ENCODE assay signal across 8 mouse cellular contexts in the genomic region with DNA sequence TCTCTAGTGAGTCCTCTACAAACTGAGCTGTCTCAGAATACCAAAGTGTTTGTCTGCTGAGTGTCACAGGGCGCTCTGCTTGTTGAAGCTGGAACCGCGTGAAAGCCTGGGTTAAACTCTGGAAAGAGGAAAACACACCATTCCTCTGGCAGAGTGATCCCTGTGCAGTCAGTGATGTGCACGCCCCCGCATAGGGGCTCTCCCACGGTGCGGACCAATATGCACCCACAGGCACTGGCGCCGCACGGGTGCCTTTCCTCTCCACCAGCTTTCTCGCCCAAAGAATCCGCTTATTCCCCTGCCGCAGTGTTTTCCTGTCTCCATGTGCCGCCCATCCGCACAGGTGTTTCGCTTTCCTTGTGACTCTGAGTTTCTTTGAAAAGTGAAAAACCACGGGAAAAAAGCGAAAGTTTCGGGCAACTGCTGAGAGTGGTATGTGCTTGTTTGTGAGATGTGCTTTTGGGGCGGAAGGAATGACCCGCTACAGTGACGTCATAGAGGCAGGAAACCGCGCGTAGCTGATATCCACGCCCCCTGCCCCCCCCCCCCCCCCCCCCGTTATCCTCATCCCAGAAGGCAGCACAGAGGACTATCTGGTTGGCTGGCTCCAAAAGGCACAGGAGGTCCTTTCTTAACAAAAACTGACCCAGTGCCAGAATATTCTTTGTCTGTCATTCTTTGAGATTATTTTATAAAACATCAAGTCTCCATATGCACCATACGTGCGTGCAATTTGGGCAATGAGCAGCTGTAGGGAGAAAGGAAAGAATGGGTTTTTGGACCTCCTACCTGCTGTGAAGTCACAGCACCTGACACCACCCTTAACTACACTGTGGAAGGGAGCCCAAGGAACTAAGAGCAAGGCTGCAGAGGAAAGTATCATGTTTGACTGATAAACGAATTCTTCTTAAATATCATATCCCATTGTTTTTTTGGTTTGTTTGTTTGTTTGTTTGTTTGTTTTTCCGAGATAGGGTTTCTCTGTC. TPM values are rescaled to one million over a fixed set of nuclear protein-coding genes. Genes with fewer than 3 reads are reported as not detected.
DNase-seq lines count a peak whose midpoint lies in the region; ATAC-seq and TF ChIP-seq lines count a peak whose summit lies in the region.

No protein-coding gene starts in this region.

- peak; percentile 65 for ATAC-seq in embryonic facial prominence, embryonic 12.5 days (ENCODE audit: insufficient number of reproducible peaks, insufficient read depth, low FRiP score, low TSS enrichment)
- peak; percentile 60 for ATAC-seq in heart, postnatal 0 days (ENCODE audit: insufficient read depth, low read depth)
- ATAC-seq in limb, embryonic 11.5 days (ENCODE audit: insufficient number of reproducible peaks, low FRiP score, low TSS enrichment, low read depth) = peak; percentile 65
- peak; percentile 82 for ATAC-seq in midbrain, embryonic 11.5 days (ENCODE audit: low FRiP score)
- ATAC-seq in stomach, embryonic 15.5 days (ENCODE audit: insufficient read depth, low FRiP score, low read depth) = peak; percentile 49; the same call in 1 of the 2 replicates

- H3K27ac ChIP-seq in embryonic facial prominence, embryonic 12.5 days = no peak overlapping the region
- H3K27ac ChIP-seq in heart, postnatal 0 days (ENCODE audit: low read depth) = peak overlapping the region; percentile 61
- H3K27ac ChIP-seq in limb, embryonic 11.5 days (replicated peaks; ENCODE audit: low read depth, low read length) = no peak overlapping the region
- H3K27ac ChIP-seq in midbrain, embryonic 11.5 days (ENCODE audit: low read depth, low read length) = no peak overlapping the region
- H3K27ac ChIP-seq in stomach, embryonic 15.5 days = no peak overlapping the region

- no peak for TF ChIP-seq CTCF in heart, postnatal 0 days (IDR thresholded peaks at IDR 0.05; ENCODE audit: low read depth)

- WGBS in embryonic facial prominence, embryonic 12.5 days = 7% methylated on average over 30 of the region's 31 CpGs
- WGBS in heart, postnatal 0 days = 6% methylated on average over 31 of the region's 31 CpGs
- 10% methylated on average over 31 of the region's 31 CpGs for WGBS in limb, embryonic 11.5 days
- WGBS in midbrain, embryonic 11.5 days = 9% methylated on average over 31 of the region's 31 CpGs
- WGBS in stomach, embryonic 15.5 days = 6% methylated on average over 31 of the region's 31 CpGs

- peak; percentile 11 to 22 for DNase-seq in cerebellum, postnatal 14 days
- no peak for DNase-seq in cerebellum, adult 8-10 months
- DNase-seq in MEL-GATA-1-ER (ENCODE audit: extremely low read depth, low read depth) = peak; percentile 50
- peak; percentile 12 for DNase-seq in heart, postnatal 0 days (ENCODE audit: low spot score)
- DNase-seq in limb, embryonic 11.5 days (ENCODE audit: low spot score) = peak; percentile 56
- peak; percentile 96 for DNase-seq in midbrain, embryonic 11.5 days (ENCODE audit: low spot score, missing footprints)

- H3K27me3 ChIP-seq in embryonic facial prominence, embryonic 12.5 days = 0 out of 2 replicates have a peak, but pooled peaks cover 5% of the 10 kb centered on the region
- H3K27me3 ChIP-seq in heart, postnatal 0 days (ENCODE audit: control insufficient read depth, insufficient read depth, low read length) = peaks cover 7% of the 10 kb centered on the region; the same call in 1 of the 2 replicates
- peaks cover 2% of the 10 kb centered on the region; the same call in 1 of the 2 replicates for H3K27me3 ChIP-seq in limb, embryonic 11.5 days (ENCODE audit: control insufficient read depth, insufficient read depth, low read length)
- H3K27me3 ChIP-seq in midbrain, embryonic 11.5 days (ENCODE audit: control insufficient read depth, insufficient read depth, low read length) = no peaks in the 10 kb centered on the region
- 0 out of 2 replicates have a peak, but pooled peaks cover 5% of the 10 kb centered on the region for H3K27me3 ChIP-seq in stomach, embryonic 15.5 days (replicated peaks)

- H3K36me3 ChIP-seq in embryonic facial prominence, embryonic 12.5 days = no peaks in the 10 kb centered on the region
- no peaks in the 10 kb centered on the region for H3K36me3 ChIP-seq in heart, postnatal 0 days (replicated peaks; ENCODE audit: control insufficient read depth, insufficient read depth, low read length)
- H3K36me3 ChIP-seq in limb, embryonic 11.5 days (ENCODE audit: control insufficient read depth, insufficient read depth, low read length) = no peaks in the 10 kb centered on the region
- H3K36me3 ChIP-seq in midbrain, embryonic 11.5 days (ENCODE audit: control insufficient read depth, insufficient read depth, low read length) = no peaks in the 10 kb centered on the region
- H3K36me3 ChIP-seq in stomach, embryonic 15.5 days = no peaks in the 10 kb centered on the region

- peak overlapping the region; percentile 85 for H3K4me2 ChIP-seq in embryonic facial prominence, embryonic 12.5 days (replicated peaks)
- peak overlapping the region; percentile 96 for H3K4me2 ChIP-seq in heart, postnatal 0 days (ENCODE audit: low read depth, low read length)
- H3K4me2 ChIP-seq in limb, embryonic 11.5 days (ENCODE audit: low read depth, severe bottlenecking) = peak overlapping the region; percentile 89
- peak overlapping the region; percentile 74 for H3K4me2 ChIP-seq in midbrain, embryonic 11.5 days
- H3K4me2 ChIP-seq in stomach, embryonic 15.5 days = peak overlapping the region; percentile 84

- H3K4me3 ChIP-seq in embryonic facial prominence, embryonic 12.5 days = peak overlapping the region; percentile 50
- H3K4me3 ChIP-seq in heart, postnatal 0 days (ENCODE audit: low read depth, low read length) = peak overlapping the region; percentile 71
- peak overlapping the region; percentile 48 for H3K4me3 ChIP-seq in limb, embryonic 11.5 days (ENCODE audit: low read depth, low read length)
- peak overlapping the region; percentile 47 for H3K4me3 ChIP-seq in midbrain, embryonic 11.5 days (ENCODE audit: low read depth, low read length)
- H3K4me3 ChIP-seq in stomach, embryonic 15.5 days (replicated peaks) = peak overlapping the region; percentile 53

- TF ChIP-seq EP300 in heart, postnatal 0 days (IDR thresholded peaks at IDR 0.05; ENCODE audit: low read depth) = no peak

- no peaks in the 10 kb centered on the region for H3K9me3 ChIP-seq in embryonic facial prominence, embryonic 12.5 days
- no peaks in the 10 kb centered on the region for H3K9me3 ChIP-seq in heart, postnatal 0 days (replicated peaks; ENCODE audit: control insufficient read depth, low read length)
- no peaks in the 10 kb centered on the region for H3K9me3 ChIP-seq in limb, embryonic 11.5 days (ENCODE audit: control insufficient read depth, low read length)
- H3K9me3 ChIP-seq in midbrain, embryonic 11.5 days (ENCODE audit: control insufficient read depth, low read length) = no peaks in the 10 kb centered on the region
- no peaks in the 10 kb centered on the region for H3K9me3 ChIP-seq in stomach, embryonic 15.5 days

- peaks cover 2% of the 10 kb centered on the region for H3K4me1 ChIP-seq in embryonic facial prominence, embryonic 12.5 days
- H3K4me1 ChIP-seq in heart, postnatal 0 days (ENCODE audit: control insufficient read depth, insufficient read depth) = no peaks in the 10 kb centered on the region
- peaks cover 3% of the 10 kb centered on the region; the same call in 1 of the 2 replicates for H3K4me1 ChIP-seq in limb, embryonic 11.5 days (ENCODE audit: control insufficient read depth, insufficient read depth, low read length)
- no peaks in the 10 kb centered on the region for H3K4me1 ChIP-seq in midbrain, embryonic 11.5 days (ENCODE audit: control insufficient read depth, insufficient read depth, low read length)
- peaks cover 7% of the 10 kb centered on the region; the same call in 1 of the 2 replicates for H3K4me1 ChIP-seq in stomach, embryonic 15.5 days

- H3K9ac ChIP-seq in embryonic facial prominence, embryonic 12.5 days = peak overlapping the region; percentile 4; the same call in 1 of the 2 replicates
- peak overlapping the region; percentile 48; the same call in 1 of the 2 replicates for H3K9ac ChIP-seq in heart, postnatal 0 days (replicated peaks; ENCODE audit: low read depth, low read length)
- peak overlapping the region; percentile 40; the same call in 1 of the 2 replicates for H3K9ac ChIP-seq in limb, embryonic 11.5 days (ENCODE audit: low read length)
- H3K9ac ChIP-seq in midbrain, embryonic 11.5 days (ENCODE audit: low read length) = peak overlapping the region; percentile 50
- peak overlapping the region; percentile 29; the same call in 1 of the 2 replicates for H3K9ac ChIP-seq in stomach, embryonic 15.5 days

RNA-seq across cellular contexts. Expression of gene Ifne, which starts 11.8 kb away (rescaled TPM):
- polyA plus RNA-seq in embryonic facial prominence, embryonic 12.5 days (2016; fragmentation: Nextera tagmentation; extraction: Ambion mirVana) = not detected in 2 replicates
- total RNA-seq in heart, postnatal 0 days (2014; rRNA removed; ENCODE audit: low replicate concordance) = not detected in 2 replicates
- not detected in 2 replicates for polyA plus RNA-seq in heart, postnatal 0 days (2015; fragmentation: Nextera tagmentation; extraction: Ambion mirVana)
- not detected in 2 replicates for polyA plus RNA-seq in limb, embryonic 11.5 days (2014; fragmentation: Nextera tagmentation; extraction: Ambion mirVana)
- polyA plus RNA-seq in midbrain, embryonic 11.5 days (2014; fragmentation: Nextera tagmentation; extraction: Ambion mirVana) = not detected in 2 replicates
- not detected in 2 replicates for polyA plus RNA-seq in stomach, embryonic 15.5 days (2015; fragmentation: Nextera tagmentation; extraction: Ambion mirVana)

RNA-seq across cellular contexts. Expression of gene Ifna1, which starts 18.3 kb away (rescaled TPM):
- not detected in 2 replicates for polyA plus RNA-seq in embryonic facial prominence, embryonic 12.5 days (2016; fragmentation: Nextera tagmentation; extraction: Ambion mirVana)
- not detected in 2 replicates for total RNA-seq in heart, postnatal 0 days (2014; rRNA removed; ENCODE audit: low replicate concordance)
- not detected in 2 replicates for polyA plus RNA-seq in heart, postnatal 0 days (2015; fragmentation: Nextera tagmentation; extraction: Ambion mirVana)
- not detected in 2 replicates for polyA plus RNA-seq in limb, embryonic 11.5 days (2014; fragmentation: Nextera tagmentation; extraction: Ambion mirVana)
- not detected in 2 replicates for polyA plus RNA-seq in midbrain, embryonic 11.5 days (2014; fragmentation: Nextera tagmentation; extraction: Ambion mirVana)
- polyA plus RNA-seq in stomach, embryonic 15.5 days (2015; fragmentation: Nextera tagmentation; extraction: Ambion mirVana) = not detected in 2 replicates

RNA-seq across cellular contexts. Expression of gene Ifna4, which starts 26.6 kb away (rescaled TPM):
- polyA plus RNA-seq in embryonic facial prominence, embryonic 12.5 days (2016; fragmentation: Nextera tagmentation; extraction: Ambion mirVana) = not detected in 2 replicates
- not detected in 2 replicates for total RNA-seq in heart, postnatal 0 days (2014; rRNA removed; ENCODE audit: low replicate concordance)
- polyA plus RNA-seq in heart, postnatal 0 days (2015; fragmentation: Nextera tagmentation; extraction: Ambion mirVana) = not detected in 2 replicates
- polyA plus RNA-seq in limb, embryonic 11.5 days (2014; fragmentation: Nextera tagmentation; extraction: Ambion mirVana) = not detected in 2 replicates
- polyA plus RNA-seq in midbrain, embryonic 11.5 days (2014; fragmentation: Nextera tagmentation; extraction: Ambion mirVana) = not detected in 2 replicates
- not detected in 2 replicates for polyA plus RNA-seq in stomach, embryonic 15.5 days (2015; fragmentation: Nextera tagmentation; extraction: Ambion mirVana)

RNA-seq across cellular contexts. Expression of gene Ifna5, which starts 32.9 kb away (rescaled TPM):
- not detected in 2 replicates for polyA plus RNA-seq in embryonic facial prominence, embryonic 12.5 days (2016; fragmentation: Nextera tagmentation; extraction: Ambion mirVana)
- total RNA-seq in heart, postnatal 0 days (2014; rRNA removed; ENCODE audit: low replicate concordance) = not detected in 2 replicates
- not detected in 2 replicates for polyA plus RNA-seq in heart, postnatal 0 days (2015; fragmentation: Nextera tagmentation; extraction: Ambion mirVana)
- polyA plus RNA-seq in limb, embryonic 11.5 days (2014; fragmentation: Nextera tagmentation; extraction: Ambion mirVana) = not detected in 2 replicates
- polyA plus RNA-seq in midbrain, embryonic 11.5 days (2014; fragmentation: Nextera tagmentation; extraction: Ambion mirVana) = not detected in 2 replicates
- not detected in 2 replicates for polyA plus RNA-seq in stomach, embryonic 15.5 days (2015; fragmentation: Nextera tagmentation; extraction: Ambion mirVana)

RNA-seq across cellular contexts. Expression of gene Ifna6, which starts 41.0 kb away (rescaled TPM):
- polyA plus RNA-seq in embryonic facial prominence, embryonic 12.5 days (2016; fragmentation: Nextera tagmentation; extraction: Ambion mirVana) = not detected in 2 replicates
- not detected in 2 replicates for total RNA-seq in heart, postnatal 0 days (2014; rRNA removed; ENCODE audit: low replicate concordance)
- polyA plus RNA-seq in heart, postnatal 0 days (2015; fragmentation: Nextera tagmentation; extraction: Ambion mirVana) = not detected in 2 replicates
- not detected in 2 replicates for polyA plus RNA-seq in limb, embryonic 11.5 days (2014; fragmentation: Nextera tagmentation; extraction: Ambion mirVana)
- polyA plus RNA-seq in midbrain, embryonic 11.5 days (2014; fragmentation: Nextera tagmentation; extraction: Ambion mirVana) = not detected in 2 replicates
- not detected in 2 replicates for polyA plus RNA-seq in stomach, embryonic 15.5 days (2015; fragmentation: Nextera tagmentation; extraction: Ambion mirVana)
